In the genomic region with DNA sequence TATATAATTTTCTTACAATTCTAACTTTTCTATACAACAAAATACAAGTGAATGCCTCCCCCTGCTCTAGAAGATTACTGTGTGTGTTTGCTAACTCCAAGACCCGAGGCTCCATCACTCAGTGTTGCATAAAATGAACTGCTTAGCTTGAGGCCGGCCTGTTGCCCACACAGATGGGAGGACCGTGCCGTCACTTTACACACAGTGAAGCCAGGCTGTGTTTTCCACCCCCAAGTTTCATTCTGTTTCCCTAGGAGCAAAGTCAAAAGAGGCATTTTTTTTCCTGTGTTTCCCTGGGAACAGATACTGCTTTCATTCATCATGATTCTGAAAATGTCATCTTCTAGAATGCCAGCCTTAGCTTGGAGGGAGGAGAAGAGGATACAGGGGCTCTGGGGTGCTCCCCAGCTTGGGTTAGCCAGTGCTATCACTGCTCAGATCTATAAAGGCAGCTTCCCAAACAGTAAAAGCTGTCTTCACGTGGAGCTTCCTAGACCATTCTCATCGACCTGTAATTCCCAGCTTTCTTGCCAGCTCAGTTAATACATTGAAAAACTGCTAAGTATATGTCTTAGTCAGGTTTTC, we compare ENCODE assay signal across 10 mouse cellular contexts.
DNase-seq lines count a peak whose midpoint lies in the region.
"Had no signal": no experiment of that assay in that cellular context is flagged by ENCODE, and none has a peak within 500 bp of the region (broad histone marks: within the 10 kb centered on the region; RNA-seq: fewer than 3 reads in every experiment).

No protein-coding gene starts in this region.

- peak; percentile 28 to 72 for DNase-seq in frontal cortex, adult 2 months (ENCODE audit: extremely low spot score in 1 of 2, low spot score in 1 of 2)
- DNase-seq in frontal cortex, postnatal 25 days (ENCODE audit: low spot score in 2 of 2), result no peak
- peak; percentile 54 for DNase-seq in cerebellum, adult 11 months
- peak; percentile 37 to 55 for DNase-seq in frontal cortex, postnatal 36 days (ENCODE audit: low spot score in 2 of 2)
- peak; percentile 64 for DNase-seq in left cerebral cortex, postnatal 4 days
- no peak for DNase-seq in kidney, postnatal 10 days
- no peak for DNase-seq in adrenal gland, postnatal 25 days
- no peak for DNase-seq in adrenal gland, postnatal 14 days
- DNase-seq: adrenal gland, postnatal 10 days; kidney, postnatal 14 days had no signal

- intact Hi-C loops in left cerebral cortex, postnatal 4 days (cut with DNase I), result no loop called here

Comparison
In these comparisons a context has a peak if more than half of its experiments do, and no peak if none do; other contexts are left out.
1. DNase-seq: peak in frontal cortex, adult 2 months (2 of 2), cerebellum, adult 11 months (single experiment), frontal cortex, postnatal 36 days (2 of 2) and left cerebral cortex, postnatal 4 days (single experiment); none in frontal cortex, postnatal 25 days (0 of 2), kidney, postnatal 10 days (single experiment), adrenal gland, postnatal 25 days (single experiment) and adrenal gland, postnatal 14 days (single experiment).